Mouse (Mus musculus) neural tube, embryonic 12.5 days (tissue): ENCODE measurements around the gene Dennd2c. TPM values are rescaled to one million over a fixed set of nuclear protein-coding genes. Genes with fewer than 3 reads are reported as not detected.

Experiments used
- ATAC-seq: fragments of 200-750 bp; cut with Nextera tagmentation; 2 replicates; pipeline ENCODE4 v1.8.0; 2017; ENCODE audit warnings: low read depth, mild to moderate bottlenecking, moderate TSS enrichment, moderate library complexity; ENCODE audit not compliant: low FRiP score
- H3K27ac ChIP-seq: fragments of 300-500 bp; sonication (generic); 2 replicates; pipeline ENCODE4 v1.5.1; 2016
- H3K27me3 ChIP-seq: fragments of 300-500 bp; sonication (generic); replicated peaks from 2 replicates; pipeline ENCODE4 v1.6.1; 2016; ENCODE audit warnings: mild to moderate bottlenecking
- H3K36me3 ChIP-seq: fragments of 300-500 bp; sonication (generic); 2 replicates; pipeline ENCODE4 v1.6.1; 2016; ENCODE audit warnings: mild to moderate bottlenecking
- H3K4me1 ChIP-seq: fragments of 300-500 bp; sonication (generic); 2 replicates; pipeline ENCODE4 v1.6.1; 2016
- H3K4me2 ChIP-seq: fragments of 300-500 bp; sonication (generic); replicated peaks from 2 replicates; pipeline ENCODE4 v1.6.1; 2016; ENCODE audit warnings: mild to moderate bottlenecking
- H3K4me3 ChIP-seq: fragments of 300-500 bp; sonication (generic); 2 replicates; pipeline ENCODE4 v1.5.1; 2016
- H3K9ac ChIP-seq: fragments of 300-500 bp; sonication (generic); 2 replicates; pipeline ENCODE4 v1.6.1; 2016; ENCODE audit warnings: mild to moderate bottlenecking
- H3K9me3 ChIP-seq: fragments of 300-500 bp; sonication (generic); 2 replicates; pipeline ENCODE4 v1.6.1; 2016; ENCODE audit warnings: mild to moderate bottlenecking
- WGBS: fragments of 180-500 bp; shearing (Covaris S2); methylation state at CpG from one replicate; pipeline ENCODE4 v1.1.7; 2016; 5-methylcytosine and 5-hydroxymethylcytosine counted together
- polyA plus RNA-seq: library from polyadenylated mRNA; unstranded; fragments of >200 nt; fragmentation: Nextera tagmentation; extraction: Ambion mirVana; gene quantifications from 2 replicates; pipeline ENCODE4 v1.2.1, GENCODE M21; 2016

Dennd2c gene
- polyA plus RNA-seq, 1 experiment from 2014 or later: 3.1 TPM

GRCm38 (mm10) chr3:103145791-103146190, 43.4 kb downstream of the Dennd2c start:
- H3K27me3 ChIP-seq: no peaks in the 10 kb centered on the region
- ATAC-seq: no peak
- 80% methylated on average over 4 of the region's 4 CpGs for WGBS
- H3K27ac ChIP-seq: no peak overlapping the region
- H3K4me1 ChIP-seq: no peaks in the 10 kb centered on the region
- H3K4me3 ChIP-seq: no peak overlapping the region
- H3K36me3 ChIP-seq: no peaks in the 10 kb centered on the region
- H3K9me3 ChIP-seq: no peaks in the 10 kb centered on the region
- H3K9ac ChIP-seq: no peak overlapping the region
- no peak overlapping the region for H3K4me2 ChIP-seq

- Histone ChIP-seq H3K4me3 (no peak overlapping the region), H3K4me2 (no peak overlapping the region), H3K4me1 (no peaks in the 10 kb centered on the region), H3K9me3 (no peaks in the 10 kb centered on the region), H3K27me3 (no peaks in the 10 kb centered on the region), H3K27ac (no peak overlapping the region), H3K9ac (no peak overlapping the region), H3K36me3 (no peaks in the 10 kb centered on the region)
- ATAC-seq: no peak
- 63% methylated on average over 23 of the region's 23 CpGs for WGBS
Observed at GRCm38 (mm10) chr3:103146330-103147166, 44.1 kb downstream of the Dennd2c start.

- Histone ChIP-seq H3K9ac (no peak overlapping the region), H3K36me3 (no peaks in the 10 kb centered on the region), H3K4me2 (no peak overlapping the region), H3K9me3 (no peaks in the 10 kb centered on the region), H3K4me3 (no peak overlapping the region), H3K27me3 (no peaks in the 10 kb centered on the region), H3K4me1 (no peaks in the 10 kb centered on the region), H3K27ac (no peak overlapping the region)
- WGBS: 85% methylated on average over 4 of the region's 4 CpGs
- ATAC-seq: no peak
Observed at GRCm38 (mm10) chr3:103147775-103148174, 45.4 kb downstream of the Dennd2c start.

- H3K36me3 ChIP-seq: no peaks in the 10 kb centered on the region
- no peak overlapping the region for H3K27ac ChIP-seq
- ATAC-seq: no peak
Observed at GRCm38 (mm10) chr3:103148941-103149340, 46.5 kb downstream of the Dennd2c start.

GRCm38 (mm10) chr3:103153761-103154160, 51.4 kb downstream of the Dennd2c start:
- Histone ChIP-seq H3K9ac (no peak overlapping the region), H3K4me3 (no peak overlapping the region), H3K9me3 (no peaks in the 10 kb centered on the region), H3K27me3 (no peaks in the 10 kb centered on the region), H3K27ac (no peak overlapping the region), H3K4me2 (no peak overlapping the region), H3K4me1 (no peaks in the 10 kb centered on the region), H3K36me3 (no peaks in the 10 kb centered on the region)
- ATAC-seq: no peak

More at GRCm38 (mm10) chr3:103148941-103149340, 46.5 kb downstream of the Dennd2c start:
- WGBS: 89% methylated on average over 10 of the region's 10 CpGs
- no peak overlapping the region for H3K4me2 ChIP-seq
- no peaks in the 10 kb centered on the region for H3K4me1 ChIP-seq
- no peaks in the 10 kb centered on the region for H3K27me3 ChIP-seq
- no peaks in the 10 kb centered on the region for H3K9me3 ChIP-seq
- H3K4me3 ChIP-seq: no peak overlapping the region
- H3K9ac ChIP-seq: no peak overlapping the region

GRCm38 (mm10) chr3:103159232-103159900, 57.0 kb downstream of the Dennd2c start:
- 66% methylated on average over 3 of the region's 3 CpGs for WGBS
- no peaks in the 10 kb centered on the region for H3K36me3 ChIP-seq

GRCm38 (mm10) chr3:103169771-103170170, 67.4 kb downstream of the Dennd2c start:
- Histone ChIP-seq H3K27ac (no peak overlapping the region), H3K9me3 (no peaks in the 10 kb centered on the region), H3K27me3 (no peaks in the 10 kb centered on the region), H3K4me1 (peaks cover 11% of the 10 kb centered on the region), H3K4me2 (no peak overlapping the region), H3K4me3 (no peak overlapping the region), H3K9ac (no peak overlapping the region), H3K36me3 (peaks cover 14% of the 10 kb centered on the region)
- no peak for ATAC-seq
- 9% methylated on average over 4 of the region's 4 CpGs for WGBS

More at GRCm38 (mm10) chr3:103159232-103159900, 57.0 kb downstream of the Dennd2c start:
- no peak overlapping the region for H3K27ac ChIP-seq
- no peaks in the 10 kb centered on the region for H3K4me1 ChIP-seq
- no peak overlapping the region for H3K4me3 ChIP-seq
- H3K9me3 ChIP-seq: no peaks in the 10 kb centered on the region
- ATAC-seq: no peak
- no peaks in the 10 kb centered on the region for H3K27me3 ChIP-seq
- H3K4me2 ChIP-seq: no peak overlapping the region
- no peak overlapping the region for H3K9ac ChIP-seq

- Histone ChIP-seq H3K4me1 (peaks cover 11% of the 10 kb centered on the region), H3K4me2 (peak within 1 kb of the TSS; percentile 63), H3K36me3 (peaks cover 29% of the 10 kb centered on the region), H3K4me3 (peak within 1 kb of the TSS; percentile 75), H3K27ac (no peak within 1 kb of the TSS), H3K27me3 (no peaks in the 10 kb centered on the region), H3K9me3 (no peaks in the 10 kb centered on the region), H3K9ac (peak within 1 kb of the TSS; percentile 85)
- peak; percentile 96 for ATAC-seq
- WGBS: under 1% methylated on average over 56 of the region's 56 CpGs
Observed at GRCm38 (mm10) chr3:103171505-103172267, 69.3 kb downstream of the Dennd2c start, which contains the start of gene Bcas2. Bcas2 (plus strand) TSS chr3:103171655.

- Histone ChIP-seq H3K27ac (no peak overlapping the region), H3K4me3 (peak overlapping the region; percentile 75), H3K36me3 (peaks cover 37% of the 10 kb centered on the region), H3K4me2 (peak overlapping the region; percentile 63), H3K27me3 (no peaks in the 10 kb centered on the region), H3K9me3 (no peaks in the 10 kb centered on the region), H3K9ac (peak overlapping the region; percentile 85; the same call in 1 of the 2 replicates), H3K4me1 (peaks cover 11% of the 10 kb centered on the region)
- no peak for ATAC-seq
- 76% methylated on average over 5 of the region's 5 CpGs for WGBS
Observed at GRCm38 (mm10) chr3:103172615-103173014, 70.2 kb downstream of the Dennd2c start.

GRCm38 (mm10) chr3:103176740-103177139, 74.3 kb downstream of the Dennd2c start:
- 94% methylated on average over 4 of the region's 4 CpGs for WGBS
- Histone ChIP-seq H3K36me3 (peaks cover 56% of the 10 kb centered on the region), H3K27me3 (no peaks in the 10 kb centered on the region)

GRCm38 (mm10) chr3:103179527-103179926, 77.1 kb downstream of the Dennd2c start:
- 94% methylated on average over 9 of the region's 9 CpGs for WGBS
- Histone ChIP-seq H3K9me3 (no peaks in the 10 kb centered on the region), H3K27me3 (no peaks in the 10 kb centered on the region), H3K4me1 (no peaks in the 10 kb centered on the region), H3K9ac (no peak overlapping the region), H3K36me3 (peaks cover 45% of the 10 kb centered on the region), H3K4me2 (no peak overlapping the region), H3K4me3 (no peak overlapping the region), H3K27ac (no peak overlapping the region)
- ATAC-seq: no peak

More at GRCm38 (mm10) chr3:103176740-103177139, 74.3 kb downstream of the Dennd2c start:
- Histone ChIP-seq H3K4me1 (peaks cover 6% of the 10 kb centered on the region), H3K9me3 (no peaks in the 10 kb centered on the region), H3K27ac (no peak overlapping the region), H3K9ac (no peak overlapping the region), H3K4me2 (no peak overlapping the region), H3K4me3 (no peak overlapping the region)
- no peak for ATAC-seq

GRCm38 (mm10) chr3:103181171-103181570, 78.8 kb downstream of the Dennd2c start:
- 56% methylated on average over 4 of the region's 4 CpGs for WGBS
- H3K4me3 ChIP-seq: no peak overlapping the region
- peaks cover 32% of the 10 kb centered on the region for H3K36me3 ChIP-seq
- no peaks in the 10 kb centered on the region for H3K4me1 ChIP-seq
- H3K27ac ChIP-seq: no peak overlapping the region
- H3K9me3 ChIP-seq: no peaks in the 10 kb centered on the region
- ATAC-seq: no peak
- H3K9ac ChIP-seq: no peak overlapping the region
- no peaks in the 10 kb centered on the region for H3K27me3 ChIP-seq
- no peak overlapping the region for H3K4me2 ChIP-seq
